Mouse (Mus musculus) midbrain, embryonic 10.5 days (tissue): ENCODE measurements at regions not wholly inside any gene's neighbourhood (a gene's known extent, or its start where the extent isn't known, plus 50 kb on each side); places are given as distances from the start of the nearest gene placed in this dataset.

Experiments
- DNase-seq: peaks from one replicate; pipeline ENCODE4 v3.0.0-alpha.2; 2017; ENCODE audit warnings: low spot score
- H3K27ac ChIP-seq: fragments of 300-500 bp; sonication (generic); replicated peaks from 2 replicates; pipeline ENCODE4 v1.5.1; 2016; ENCODE audit warnings: mild to moderate bottlenecking
- H3K27me3 ChIP-seq: fragments of 300-500 bp; sonication (generic); 2 replicates; pipeline ENCODE4 v1.6.1; 2016; ENCODE audit warnings: low read depth, mild to moderate bottlenecking; ENCODE audit not compliant: poor library complexity, severe bottlenecking
- H3K36me3 ChIP-seq: fragments of 300-500 bp; sonication (generic); 2 replicates; pipeline ENCODE4 v1.6.1; 2016; ENCODE audit warnings: mild to moderate bottlenecking, moderate library complexity
- H3K4me1 ChIP-seq: fragments of 300-500 bp; sonication (generic); 2 replicates; pipeline ENCODE4 v1.6.1; 2016
- H3K4me3 ChIP-seq: fragments of 300-500 bp; sonication (generic); 2 replicates; pipeline ENCODE4 v1.5.1; 2016; ENCODE audit warnings: mild to moderate bottlenecking, moderate library complexity
- H3K9me3 ChIP-seq: fragments of 300-500 bp; sonication (generic); replicated peaks from 2 replicates; pipeline ENCODE4 v1.6.1; 2016; ENCODE audit warnings: mild to moderate bottlenecking
- WGBS: fragments of 180-500 bp; shearing (Covaris S2); methylation state at CpG from one replicate; pipeline ENCODE4 v1.1.7; 2016; 5-methylcytosine and 5-hydroxymethylcytosine counted together

DNA sequence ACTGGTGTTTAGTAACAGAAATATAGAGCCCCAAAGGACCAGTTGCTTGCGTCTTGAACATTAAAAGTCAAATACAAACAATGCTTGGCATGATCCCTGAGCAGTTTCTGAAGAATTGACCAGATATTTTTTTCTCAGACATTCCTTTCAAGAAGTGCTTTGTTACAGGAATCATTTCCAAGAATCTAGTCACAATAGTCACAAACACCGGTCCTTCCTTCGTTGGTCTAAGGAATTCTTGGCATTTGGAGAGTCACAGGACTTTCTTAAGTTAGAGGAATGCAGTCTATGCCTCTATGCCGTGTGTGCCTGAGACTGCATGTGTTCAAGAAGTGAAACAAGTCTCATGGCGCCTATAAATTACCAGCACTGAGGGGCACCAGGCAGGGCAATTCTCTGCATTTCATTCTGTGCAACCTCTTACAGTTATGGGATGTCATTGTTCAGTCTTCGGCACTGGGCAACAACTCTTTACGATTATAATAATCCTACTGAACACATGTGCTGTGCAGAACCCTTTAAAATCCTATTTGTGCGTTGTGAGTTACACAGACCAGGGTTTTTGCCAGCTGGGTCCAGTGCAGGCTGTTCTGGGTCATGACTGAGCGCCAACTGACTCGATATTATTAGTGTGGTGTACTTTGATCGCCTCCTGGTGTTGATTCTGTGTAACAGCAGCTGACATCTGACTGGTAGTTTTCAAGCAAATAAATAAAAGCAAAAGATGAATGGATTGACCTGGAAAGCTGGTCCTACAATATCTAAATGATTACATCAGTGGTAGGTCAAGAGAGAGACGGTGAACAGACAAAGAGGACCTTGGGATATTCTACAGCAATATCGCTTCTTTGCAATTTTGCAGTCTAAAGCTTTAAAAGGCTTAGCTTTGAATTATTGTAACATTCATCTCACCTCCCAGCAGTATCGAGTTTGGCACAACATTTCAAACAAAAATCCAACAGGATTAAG is 398.6 kb upstream of the Ddi1 start:
- Histone ChIP-seq H3K27ac (no peak overlapping the region), H3K27me3 (no peaks in the 10 kb centered on the region), H3K9me3 (no peaks in the 10 kb centered on the region), H3K4me1 (no peaks in the 10 kb centered on the region), H3K36me3 (no peaks in the 10 kb centered on the region), H3K4me3 (no peak overlapping the region)
- 57% methylated on average over 14 of the region's 14 CpGs for WGBS
- DNase-seq, result peak; percentile 48

DNA sequence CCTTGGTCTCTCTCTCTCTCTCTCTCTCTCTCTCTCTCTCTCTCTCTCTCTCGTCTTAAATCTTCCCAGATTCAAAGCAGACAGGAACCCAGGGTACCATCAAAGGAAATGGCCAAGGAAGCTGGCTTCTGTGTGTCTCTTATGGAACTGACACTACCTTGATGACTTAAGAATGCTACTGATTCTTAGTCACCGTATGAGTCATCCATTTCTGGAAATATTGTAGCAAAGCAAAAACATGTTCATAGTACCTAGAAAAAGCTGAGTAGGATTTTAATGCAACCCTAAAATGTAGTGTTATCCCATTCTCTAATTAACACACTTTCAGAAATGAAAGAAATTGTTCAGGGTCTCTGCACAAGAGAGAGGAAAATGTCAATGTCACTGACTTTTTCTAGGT is 396.0 kb upstream of the Ddi1 start:
- no peak overlapping the region for H3K27ac ChIP-seq
- no peaks in the 10 kb centered on the region for H3K27me3 ChIP-seq
- no peaks in the 10 kb centered on the region for H3K4me1 ChIP-seq
- 82% methylated on average over 2 of the region's 2 CpGs for WGBS
- no peaks in the 10 kb centered on the region for H3K36me3 ChIP-seq
- H3K9me3 ChIP-seq, result no peaks in the 10 kb centered on the region
- DNase-seq, result no peak
- H3K4me3 ChIP-seq, result no peak overlapping the region

DNA sequence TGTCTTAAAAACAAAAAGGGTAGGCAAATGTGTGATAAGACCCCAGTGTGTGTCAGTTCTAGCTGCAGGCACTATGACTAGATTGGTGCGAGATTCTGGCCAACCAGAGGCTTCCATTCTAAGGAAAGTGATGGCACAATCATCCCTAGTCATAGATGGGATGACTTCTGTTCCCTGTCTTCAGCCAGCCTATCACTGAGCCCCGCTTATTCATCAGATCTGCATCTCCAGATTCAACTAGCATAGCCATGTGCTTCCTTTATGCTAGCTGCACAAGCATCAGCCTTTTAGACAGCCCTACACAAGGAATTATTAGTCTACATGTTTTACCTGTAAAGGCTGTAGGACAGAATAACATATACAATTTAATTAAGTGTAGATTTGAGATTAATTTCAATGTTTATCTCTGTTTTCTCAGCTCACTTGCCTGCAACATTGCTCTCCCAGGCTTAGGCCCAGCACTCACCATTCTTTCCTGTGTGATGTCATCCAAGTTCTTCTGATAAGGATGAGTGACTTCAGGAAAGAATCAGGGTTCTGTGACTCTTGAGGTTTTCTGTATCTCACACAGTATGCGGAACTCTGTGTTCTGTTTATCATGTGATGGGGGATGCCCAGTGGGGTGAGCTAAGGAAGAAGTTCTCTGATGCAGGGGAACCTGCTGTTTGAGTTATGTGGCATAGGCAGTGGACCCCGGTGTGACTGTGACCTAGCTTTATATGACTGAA is 382.8 kb upstream of the Ddi1 start:
- H3K27me3 ChIP-seq, result no peaks in the 10 kb centered on the region
- no peaks in the 10 kb centered on the region for H3K9me3 ChIP-seq
- no peak overlapping the region for H3K4me3 ChIP-seq
- H3K36me3 ChIP-seq, result no peaks in the 10 kb centered on the region
- no peaks in the 10 kb centered on the region for H3K4me1 ChIP-seq
- WGBS, result 89% methylated on average over 4 of the region's 4 CpGs
- H3K27ac ChIP-seq, result no peak overlapping the region
- no peak for DNase-seq

DNA sequence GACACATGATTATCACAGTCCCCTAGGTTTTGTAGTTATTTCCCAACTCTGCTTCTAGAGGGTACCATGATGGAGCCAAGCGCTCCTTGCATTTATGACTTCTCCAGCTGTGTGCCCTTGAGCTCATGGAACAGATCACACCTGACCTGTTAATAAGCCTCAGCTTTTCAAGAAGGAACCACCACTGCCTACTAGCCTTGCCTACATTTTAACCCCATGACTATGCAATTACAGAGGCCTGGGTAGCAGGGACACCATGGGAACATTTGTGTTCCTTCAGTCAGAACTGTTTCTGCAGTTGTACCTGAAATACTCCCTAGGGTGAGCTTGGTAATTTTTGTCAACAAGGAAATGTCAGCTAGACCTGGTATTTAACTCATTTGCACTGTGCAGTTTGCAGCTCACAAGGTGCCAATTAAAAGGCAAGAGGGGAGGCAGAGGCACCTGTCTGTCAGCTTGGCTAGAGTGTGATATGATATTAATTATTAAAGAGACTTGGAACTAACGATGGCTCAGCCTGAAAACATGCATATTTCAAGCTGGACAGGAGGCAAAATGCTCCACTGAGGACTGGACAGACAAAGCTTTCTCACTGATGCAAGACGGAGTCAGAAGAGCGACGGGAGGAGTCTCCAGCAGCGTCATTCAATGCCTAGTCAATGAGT is 382.1 kb upstream of the Ddi1 start:
- Histone ChIP-seq H3K27ac (no peak overlapping the region), H3K27me3 (no peaks in the 10 kb centered on the region), H3K9me3 (no peaks in the 10 kb centered on the region), H3K4me3 (no peak overlapping the region), H3K4me1 (no peaks in the 10 kb centered on the region), H3K36me3 (no peaks in the 10 kb centered on the region)
- no peak for DNase-seq
- WGBS, result 94% methylated on average over 6 of the region's 6 CpGs

DNA sequence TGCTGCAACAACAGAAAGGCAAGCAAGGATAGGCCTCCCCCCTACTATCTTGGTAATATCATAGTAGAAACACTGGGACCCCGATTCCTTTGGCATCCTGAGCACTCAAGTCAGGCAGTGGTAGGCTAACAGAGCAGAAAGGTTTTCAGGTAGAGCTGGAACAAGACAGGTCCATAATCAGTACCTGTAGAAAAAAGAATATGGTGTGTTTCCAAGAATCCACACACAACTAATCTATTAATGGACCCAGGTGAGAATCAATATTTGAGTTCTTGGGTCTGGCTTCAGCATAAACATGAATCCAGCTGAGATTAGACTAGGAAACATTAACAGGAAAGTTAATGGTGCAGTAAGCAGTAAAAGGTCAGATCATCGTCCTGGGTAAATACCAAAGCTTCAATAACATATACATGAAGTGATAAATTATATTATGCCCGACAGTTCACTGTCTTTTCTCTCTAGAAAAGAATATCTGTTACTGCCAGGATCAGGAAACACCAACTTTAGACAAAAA is 376.2 kb upstream of the Ddi1 start:
- no peak for DNase-seq
- no peaks in the 10 kb centered on the region for H3K36me3 ChIP-seq
- WGBS, result 86% methylated on average over 3 of the region's 3 CpGs

DNA sequence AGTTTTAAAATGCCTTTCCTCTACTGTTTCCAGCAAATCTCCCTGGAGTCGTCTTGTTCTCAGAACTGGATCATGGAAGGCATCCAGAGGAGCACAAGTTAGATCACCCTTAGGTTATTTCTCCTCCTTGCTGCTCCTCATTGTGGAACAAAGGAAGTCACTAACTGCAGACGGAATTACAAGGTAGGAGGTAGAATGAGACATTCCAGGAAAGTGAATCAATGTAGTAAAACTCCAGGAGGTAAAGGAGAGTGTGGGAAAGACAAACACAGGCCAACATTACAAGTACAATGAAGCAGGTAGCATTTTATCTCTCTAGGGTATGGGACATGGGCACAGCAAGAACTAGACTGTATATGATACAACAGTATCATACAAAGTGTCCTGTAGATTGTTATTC is 375.7 kb upstream of the Ddi1 start:
- WGBS, result 65% methylated on average over 2 of the region's 2 CpGs
- DNase-seq, result no peak
- no peaks in the 10 kb centered on the region for H3K36me3 ChIP-seq
- no peaks in the 10 kb centered on the region for H3K27me3 ChIP-seq
- no peak overlapping the region for H3K27ac ChIP-seq
- no peaks in the 10 kb centered on the region for H3K9me3 ChIP-seq
- H3K4me1 ChIP-seq, result no peaks in the 10 kb centered on the region
- no peak overlapping the region for H3K4me3 ChIP-seq

More for the DNA sequence above, 376.2 kb upstream of the Ddi1 start:
- Histone ChIP-seq H3K4me1 (no peaks in the 10 kb centered on the region), H3K27ac (no peak overlapping the region), H3K9me3 (no peaks in the 10 kb centered on the region), H3K4me3 (no peak overlapping the region), H3K27me3 (no peaks in the 10 kb centered on the region)

DNA sequence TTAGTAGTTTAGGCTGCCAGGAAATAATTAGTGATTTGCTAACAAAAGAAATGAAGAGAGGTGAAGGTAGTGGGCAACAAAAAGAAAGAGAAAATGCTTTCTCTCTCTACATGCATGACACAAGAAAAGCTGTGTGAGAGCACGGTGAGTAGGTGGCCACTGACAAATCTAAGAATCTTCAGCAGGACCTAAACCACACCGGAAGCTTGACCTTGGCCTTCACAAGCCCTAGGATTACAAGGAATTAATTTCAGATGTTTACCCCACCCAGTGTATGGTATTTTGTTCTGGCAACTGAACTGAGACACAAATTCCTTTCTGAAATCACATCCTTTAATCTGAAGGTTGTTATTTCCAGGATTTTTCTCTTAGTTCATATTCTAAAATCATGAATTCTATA is 347.5 kb upstream of the Ddi1 start:
- no peaks in the 10 kb centered on the region for H3K9me3 ChIP-seq
- DNase-seq, result no peak
- no peaks in the 10 kb centered on the region for H3K36me3 ChIP-seq
- H3K27ac ChIP-seq, result no peak overlapping the region
- H3K4me3 ChIP-seq, result no peak overlapping the region
- no peaks in the 10 kb centered on the region for H3K27me3 ChIP-seq
- WGBS, result 79% methylated on average over 2 of the region's 2 CpGs
- H3K4me1 ChIP-seq, result no peaks in the 10 kb centered on the region

DNA sequence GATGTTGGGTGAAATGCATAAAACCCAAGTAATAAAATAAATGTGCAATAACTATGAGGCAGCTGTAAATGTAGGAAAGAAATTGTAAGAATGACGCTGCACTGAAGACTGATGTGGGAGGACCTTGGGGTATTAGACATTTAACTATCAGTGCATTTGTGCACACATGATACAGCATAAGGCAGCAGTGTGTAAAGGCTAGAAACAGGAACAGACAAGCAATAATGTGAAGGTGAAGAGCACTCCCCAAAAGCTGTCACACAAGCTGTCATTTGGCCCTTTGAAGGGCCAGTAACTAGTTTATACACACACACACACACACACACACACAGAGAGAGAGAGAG is 339.6 kb upstream of the Ddi1 start:
- H3K4me1 ChIP-seq, result no peaks in the 10 kb centered on the region
- no peak for DNase-seq

DNA sequence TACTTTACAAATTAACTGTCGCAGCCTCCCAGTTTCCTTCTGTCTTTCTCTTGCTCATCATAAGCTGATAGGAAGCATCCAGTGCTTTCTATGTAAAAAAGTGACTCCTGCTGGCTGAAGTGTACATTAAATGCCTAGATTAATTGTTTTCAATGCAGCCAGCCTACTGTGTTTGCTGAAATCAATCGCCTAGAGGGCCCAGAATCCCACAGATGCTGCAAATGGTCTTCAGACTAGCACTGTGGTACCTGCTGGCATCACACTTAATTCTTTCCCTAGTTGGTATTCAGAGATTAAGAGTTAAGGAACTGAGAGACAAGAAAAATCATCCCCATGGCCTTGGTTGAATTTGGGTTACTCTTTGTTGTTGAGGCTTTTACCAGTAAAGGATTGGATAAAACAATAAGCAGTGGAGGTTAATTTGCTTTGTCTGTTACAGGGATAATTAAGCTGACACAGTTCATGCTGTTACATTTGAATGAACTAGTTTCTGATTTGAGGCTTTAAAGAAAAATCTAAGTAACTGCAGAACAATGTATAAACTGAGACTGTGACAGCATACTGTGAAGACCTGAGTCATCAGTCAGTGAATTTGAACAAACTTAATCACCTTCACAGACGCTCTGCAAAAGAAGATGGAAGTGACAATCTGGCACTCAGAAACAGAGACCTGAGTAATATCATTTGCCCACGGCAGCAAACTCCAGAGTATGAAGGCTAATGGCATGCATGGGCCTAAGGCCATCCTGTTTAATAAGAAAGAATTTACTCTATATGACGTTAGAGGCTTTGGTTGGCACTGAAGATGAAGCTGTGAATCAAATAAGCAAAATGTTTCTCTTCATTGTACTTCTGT is 339.0 kb upstream of the Ddi1 start:
- no peaks in the 10 kb centered on the region for H3K27me3 ChIP-seq
- H3K36me3 ChIP-seq, result no peaks in the 10 kb centered on the region
- 67% methylated on average over 5 of the region's 5 CpGs for WGBS
- no peaks in the 10 kb centered on the region for H3K4me1 ChIP-seq
- no peak for DNase-seq
- H3K9me3 ChIP-seq, result no peaks in the 10 kb centered on the region
- no peak overlapping the region for H3K27ac ChIP-seq
- no peak overlapping the region for H3K4me3 ChIP-seq

More for the DNA sequence above, 339.6 kb upstream of the Ddi1 start:
- Histone ChIP-seq H3K9me3 (no peaks in the 10 kb centered on the region), H3K27ac (no peak overlapping the region), H3K36me3 (no peaks in the 10 kb centered on the region), H3K27me3 (no peaks in the 10 kb centered on the region), H3K4me3 (no peak overlapping the region)
- WGBS, result 92% methylated on average over 1 of the region's 1 CpGs
